Mouse (Mus musculus): Measurements from ENCODE around the gene Tas2r123.

Gene Tas2r123

GRCm38 (mm10) chr6:132846842-132847241, at the start of gene Tas2r123:
Tas2r123 (plus strand) TSS chr6:132847142.
- no peak for DNase-seq (ENCODE audit: low spot score)

- no peak for DNase-seq (ENCODE audit: low spot score)
These were observed 44.4 kb upstream of the Tas2r123 start, which contains the start of gene Tas2r117 for GRCm38 (mm10) chr6:132802518-132802917. Tas2r117 (plus strand) TSS chr6:132802818.

GRCm38 (mm10) chr6:132855138-132855537, 8.2 kb downstream of the Tas2r123 start, which contains the start of gene Tas2r116:
Tas2r116 (plus strand) TSS chr6:132855438.
- DNase-seq (ENCODE audit: low spot score), result no peak

- no peak for DNase-seq (ENCODE audit: low spot score)
These were observed 20.8 kb downstream of the Tas2r123 start, which contains the start of gene Tas2r110 for GRCm38 (mm10) chr6:132867708-132868107. Tas2r110 (plus strand) TSS chr6:132868008.

- no peak for DNase-seq (ENCODE audit: low spot score)
These were observed 45.8 kb downstream of the Tas2r123 start, which contains the start of gene Tas2r113 for GRCm38 (mm10) chr6:132892711-132893110. Tas2r113 (plus strand) TSS chr6:132893011.
